Mouse (Mus musculus) ES-E14 (cell line): ENCODE measurements at regions not wholly inside any gene's neighbourhood (a gene's known extent, or its start where the extent isn't known, plus 50 kb on each side); places are given as distances from the start of the nearest gene placed in this dataset.
"Not testable (repeated sequence)": the region's sequence is repeated elsewhere in the genome, so short reads cannot be mapped to it uniquely, and the experiment has no call there.

Source experiments
- DNase-seq: peaks from one replicate; pipeline ENCODE4 v3.0.0-alpha.2; 2013; ENCODE audit warnings: low read depth, low spot score
- H3K27ac ChIP-seq: 2 replicates; pipeline ENCODE4 v1.5.1; 2012; ENCODE audit warnings: low read depth, mild to moderate bottlenecking, low read length, moderate library complexity, mixed read lengths; ENCODE audit not compliant: poor library complexity, insufficient read depth, severe bottlenecking
- H3K36me3 ChIP-seq: 2 replicates; pipeline ENCODE4 v1.6.1; 2012; ENCODE audit warnings: mild to moderate bottlenecking, low read length, moderate library complexity, mixed read lengths; ENCODE audit not compliant: control insufficient read depth, poor library complexity, insufficient read depth, severe bottlenecking
- H3K4me1 ChIP-seq, 2 experiments: fragments of 150-350 bp in 1 of 2; sonication (generic) in 1 of 2; 2 replicates each; pipeline ENCODE4 v1.6.1; 2012; ENCODE audit warnings: low read length in 2 of 2, mild to moderate bottlenecking in 1 of 2, mixed read lengths in 1 of 2; ENCODE audit not compliant: control insufficient read depth in 2 of 2, insufficient read depth in 2 of 2, poor library complexity in 1 of 2
- H3K4me3 ChIP-seq, 2 experiments: fragments of 150-350 bp in 1 of 2; sonication (generic) in 1 of 2; 2 replicates each; pipeline ENCODE4 v1.5.1; 2012; ENCODE audit warnings: low read length in 2 of 2, low read depth in 1 of 2, mild to moderate bottlenecking in 1 of 2, mixed read lengths in 1 of 2; ENCODE audit not compliant: insufficient read depth in 1 of 2, poor library complexity in 1 of 2, severe bottlenecking in 1 of 2
- H3K9ac ChIP-seq: 2 replicates; pipeline ENCODE4 v1.6.1; 2012; ENCODE audit warnings: low read depth, mild to moderate bottlenecking, low read length, mixed read lengths; ENCODE audit not compliant: poor library complexity, insufficient read depth, severe bottlenecking
- H3K9me3 ChIP-seq: fragments of 150-350 bp; sonication (generic); 2 replicates; pipeline ENCODE4 v1.6.1; 2012; ENCODE audit warnings: low read depth, mild to moderate bottlenecking, low read length; ENCODE audit not compliant: control insufficient read depth, insufficient read depth
- CHD2 ChIP-seq: IDR thresholded peaks from 2 replicates; pipeline ENCODE4 v1.6.1; 2014; ENCODE audit warnings: mild to moderate bottlenecking, low read depth, low read length, inconsistent platforms
- HCFC1 ChIP-seq: IDR thresholded peaks from 2 replicates; pipeline ENCODE4 v1.6.1; 2012; ENCODE audit warnings: low read length, inconsistent platforms, borderline replicate concordance; ENCODE audit not compliant: insufficient read depth
- MAFK ChIP-seq: IDR thresholded peaks from 2 replicates; pipeline ENCODE4 v1.6.1; 2014; ENCODE audit warnings: mild to moderate bottlenecking, low read depth, low read length, inconsistent platforms; ENCODE audit not compliant: insufficient read depth
- ZC3H11A ChIP-seq: IDR thresholded peaks from 2 replicates; pipeline ENCODE4 v1.6.1; 2012; ENCODE audit warnings: low read depth, mild to moderate bottlenecking, inconsistent platforms, low read length, borderline replicate concordance
- ZNF384 ChIP-seq: IDR thresholded peaks from 2 replicates; pipeline ENCODE4 v1.6.1; 2012; ENCODE audit warnings: low read depth, low read length, inconsistent platforms
- in situ Hi-C, 2 experiments: fragments of 600-800 bp; cut with MboI; formaldehyde crosslinking; loops; one replicate each; pipeline ENCODE4 v1.15.1; 2025; ENCODE audit warnings: low sequenced_read_pairs in 2 of 2, inconsistent platforms in 1 of 2; ENCODE audit not compliant: unreplicated experiment in 2 of 2

DNA sequence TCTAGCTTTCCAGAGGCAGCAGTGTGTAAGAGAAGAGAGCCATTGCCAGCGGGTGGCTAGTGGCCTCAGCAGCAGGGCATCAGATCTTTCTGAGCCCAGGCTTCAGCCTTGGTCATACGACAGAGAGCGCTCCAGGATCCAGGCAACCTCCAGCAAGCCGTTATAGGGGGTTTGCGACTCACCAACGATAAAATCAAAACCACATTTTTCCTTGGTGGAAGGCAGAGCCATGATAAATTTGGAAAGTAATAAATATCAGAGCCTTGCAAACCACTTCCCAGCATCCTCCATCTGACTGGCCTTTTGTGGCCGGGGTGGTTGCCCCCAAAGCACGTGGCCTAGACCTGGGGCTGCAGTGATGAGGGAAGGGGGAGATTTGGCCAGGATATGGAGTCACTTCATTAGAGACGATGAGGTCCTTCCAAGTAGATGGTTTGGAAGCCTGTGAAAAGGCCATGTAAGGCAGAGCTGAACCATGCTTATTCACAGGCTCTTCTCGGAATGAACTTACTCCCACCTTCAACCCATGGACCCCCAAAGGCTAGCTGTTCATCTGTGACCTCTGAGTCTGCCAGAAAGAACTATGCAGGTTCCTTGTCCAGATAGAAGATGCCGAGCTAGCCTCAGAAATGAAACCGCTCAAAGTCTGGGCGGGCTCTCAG lies 110.9 kb downstream of the Ptpn20 start:
- Histone ChIP-seq H3K36me3 (no peaks in the 10 kb centered on the region), H3K27ac (no peak overlapping the region), H3K9ac (no peak overlapping the region), H3K4me3 (no peak overlapping the region), H3K4me1 (no peaks in the 10 kb centered on the region), H3K9me3 (no peaks in the 10 kb centered on the region)
- in situ Hi-C loops = loop anchor here in 1 of 2 experiments (25.0 kb wide), 1 partner anchor 237 kb away; the partner anchor contains the start of gene Gdf2
- DNase-seq = no peak
- no peak for TF ChIP-seq ZC3H11A
- TF ChIP-seq ZNF384 = no peak
- no peak for TF ChIP-seq MAFK
- TF ChIP-seq CHD2 = no peak
- no peak for TF ChIP-seq HCFC1

- in situ Hi-C loops = no loop called here
- no peak for DNase-seq
- H3K4me3 ChIP-seq = no peak overlapping the region
- H3K9ac ChIP-seq = no peak overlapping the region
- no peaks in the 10 kb centered on the region for H3K36me3 ChIP-seq
- no peak overlapping the region for H3K27ac ChIP-seq
- TF ChIP-seq ZC3H11A = no peak
- TF ChIP-seq ZNF384 = no peak
- no peak for TF ChIP-seq MAFK
- TF ChIP-seq HCFC1 = no peak
- no peak for TF ChIP-seq CHD2
- H3K9me3 ChIP-seq = no peaks in the 10 kb centered on the region
- H3K4me1 ChIP-seq = no peaks in the 10 kb centered on the region
Observed at GRCm38 (mm10) chr14:33707661-33708297, 118.8 kb downstream of the Ptpn20 start.

GRCm38 (mm10) chr14:33708298-33708665 lies 119.3 kb downstream of the Ptpn20 start:
- in situ Hi-C loops = no loop called here
- Histone ChIP-seq H3K27ac (no peak overlapping the region), H3K9ac (no peak overlapping the region), H3K9me3 (no peaks in the 10 kb centered on the region), H3K36me3 (no peaks in the 10 kb centered on the region), H3K4me3 (no peak overlapping the region), H3K4me1 (no peaks in the 10 kb centered on the region)
- TF ChIP-seq HCFC1 = no peak
- no peak for TF ChIP-seq CHD2
- TF ChIP-seq ZC3H11A = no peak
- TF ChIP-seq MAFK = no peak
- no peak for TF ChIP-seq ZNF384
- no peak for DNase-seq

DNA sequence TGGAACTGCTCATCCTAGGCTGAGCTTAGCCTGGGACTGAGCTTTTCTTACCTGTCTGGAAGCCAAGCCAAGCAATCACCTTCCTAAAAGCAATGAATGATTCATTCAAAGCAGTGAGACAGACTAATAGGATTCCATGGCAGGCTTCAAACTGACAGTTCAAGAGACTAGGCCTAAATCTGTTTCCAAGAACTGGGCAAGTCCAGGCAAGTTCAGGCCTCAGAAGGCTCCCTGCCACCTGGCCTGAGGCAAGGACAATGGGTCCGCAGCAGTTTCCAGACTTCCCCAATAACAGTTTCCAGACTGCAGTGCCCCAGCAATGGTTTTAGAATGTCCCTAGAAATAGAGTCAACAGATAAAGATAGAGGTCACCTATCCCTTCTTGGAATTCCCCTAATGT lies 123.5 kb downstream of the Ptpn20 start:
- no peak overlapping the region for H3K9ac ChIP-seq
- no peak overlapping the region for H3K27ac ChIP-seq
- in situ Hi-C loops = no loop called here
- no peaks in the 10 kb centered on the region for H3K9me3 ChIP-seq
- H3K36me3 ChIP-seq = no peaks in the 10 kb centered on the region
- H3K4me1 ChIP-seq = no peaks in the 10 kb centered on the region
- TF ChIP-seq ZNF384 (no peak), CHD2 (no peak), HCFC1 (no peak), ZC3H11A (no peak), MAFK (no peak)
- DNase-seq = no peak
- H3K4me3 ChIP-seq = no peak overlapping the region

GRCm38 (mm10) chr14:33719651-33720050 lies 130.6 kb downstream of the Ptpn20 start:
- Histone ChIP-seq H3K9me3 (no peaks in the 10 kb centered on the region), H3K27ac (no peak overlapping the region)
- in situ Hi-C loops = no loop called here

DNA sequence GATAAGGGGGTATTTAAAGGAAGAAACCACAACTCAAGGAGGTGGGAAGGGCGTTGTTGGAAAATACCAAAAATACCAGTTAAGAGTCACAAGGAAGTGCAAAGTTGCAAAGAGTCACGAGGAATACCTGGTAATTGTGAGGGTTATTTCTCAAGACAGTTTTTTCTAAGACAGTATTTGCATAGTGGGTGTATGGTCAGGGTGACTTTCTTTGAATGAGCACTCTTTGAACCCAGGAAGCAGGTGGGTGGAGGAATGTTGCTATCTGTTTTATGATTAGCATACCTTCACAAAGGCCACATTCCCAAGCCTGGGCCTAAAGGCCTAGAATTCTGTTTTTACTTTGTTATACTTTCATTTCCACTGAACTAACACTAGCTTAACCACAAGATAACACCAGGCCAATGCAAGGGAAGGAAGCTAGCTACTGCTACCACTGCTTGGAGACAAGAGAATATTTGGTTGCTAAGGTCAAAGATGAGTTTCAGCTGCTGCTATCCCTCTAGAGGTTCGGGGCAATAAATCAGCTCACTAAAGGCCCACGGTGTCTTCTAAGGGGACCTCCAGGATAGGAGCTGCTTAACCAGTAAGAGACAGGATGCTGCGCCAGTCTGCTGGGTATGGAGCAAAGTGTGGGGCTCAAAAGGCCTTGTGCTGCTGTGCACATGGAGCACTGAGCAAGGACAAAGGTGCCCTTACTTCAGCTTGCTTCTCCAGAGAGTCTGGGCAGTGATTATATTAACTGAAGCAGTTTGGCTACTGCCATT lies 133.6 kb downstream of the Ptpn20 start:
- in situ Hi-C loops, H3K9me3 ChIP-seq, H3K9ac ChIP-seq, H3K4me3 ChIP-seq, H3K36me3 ChIP-seq, DNase-seq, H3K4me1 ChIP-seq, H3K27ac ChIP-seq: not testable (repeated sequence)

More at GRCm38 (mm10) chr14:33719651-33720050, 130.6 kb downstream of the Ptpn20 start:
- no peak overlapping the region for H3K4me3 ChIP-seq
- no peak overlapping the region for H3K9ac ChIP-seq
- H3K4me1 ChIP-seq = no peaks in the 10 kb centered on the region
- no peak for DNase-seq
- TF ChIP-seq MAFK (no peak), HCFC1 (no peak), ZNF384 (no peak), CHD2 (no peak), ZC3H11A (no peak)
- H3K36me3 ChIP-seq = no peaks in the 10 kb centered on the region
